Mouse (Mus musculus) testis, adult 2 months (tissue): ENCODE results near the gene Pcyt2. TPM values are rescaled to one million over a fixed set of nuclear protein-coding genes. Genes with fewer than 3 reads are reported as not detected.

ENCODE experiments used
- H3K27ac ChIP-seq: fragments of 200-500 bp; 2 replicates; pipeline ENCODE4 v1.5.1; 2012; ENCODE audit warnings: low read depth, low read length; ENCODE audit not compliant: control insufficient read depth, insufficient read depth
- H3K27me3 ChIP-seq: fragments of 200-500 bp; 2 replicates; pipeline ENCODE4 v1.6.1; 2012; ENCODE audit warnings: mild to moderate bottlenecking, low read length, moderate library complexity; ENCODE audit not compliant: control insufficient read depth, insufficient read depth
- H3K36me3 ChIP-seq: fragments of 200-500 bp; 2 replicates; pipeline ENCODE4 v1.6.1; 2012; ENCODE audit warnings: mild to moderate bottlenecking, low read length; ENCODE audit not compliant: control insufficient read depth, insufficient read depth
- H3K4me1 ChIP-seq: fragments of 200-500 bp; 2 replicates; pipeline ENCODE4 v1.6.1; 2012; ENCODE audit warnings: low read length; ENCODE audit not compliant: control insufficient read depth, insufficient read depth
- H3K4me3 ChIP-seq: fragments of 200-500 bp; 2 replicates; pipeline ENCODE4 v1.5.1; 2012; ENCODE audit warnings: low read depth, mild to moderate bottlenecking, low read length, moderate library complexity, mixed read lengths; ENCODE audit not compliant: control insufficient read depth
- CTCF ChIP-seq: fragments of 200-500 bp; IDR thresholded peaks from 2 replicates; pipeline ENCODE4 v1.5.1; 2012; ENCODE audit warnings: low read depth, mild to moderate bottlenecking, inconsistent platforms, low read length, moderate library complexity; ENCODE audit not compliant: control insufficient read depth, insufficient read depth, insufficient replicate concordance
- POLR2A ChIP-seq: fragments of 200-500 bp; IDR thresholded peaks from 2 replicates; pipeline ENCODE4 v1.6.1; 2012; ENCODE audit warnings: low read depth, mild to moderate bottlenecking, inconsistent platforms, low read length, moderate library complexity; ENCODE audit not compliant: control insufficient read depth
- polyA plus RNA-seq: library from polyadenylated mRNA; depleted of rRNA; stranded (reverse); fragments of >200 nt; gene quantifications from 2 replicates; pipeline ENCODE4 v1.2.3, GENCODE M21; 2012

The Pcyt2 gene
- polyA plus RNA-seq, 1 experiment = 106 TPM

GRCm38 (mm10) chr11:120580871-120581331, 36.8 kb downstream of the Pcyt2 start:
- TF ChIP-seq CTCF (no peak), POLR2A (no peak)
- Histone ChIP-seq H3K27me3 (no peaks in the 10 kb centered on the region), H3K4me1 (peaks cover 18% of the 10 kb centered on the region), H3K36me3 (peaks cover 3% of the 10 kb centered on the region; the same call in 1 of the 2 replicates), H3K27ac (peak overlapping the region; percentile 83), H3K4me3 (peak overlapping the region; percentile 90)

GRCm38 (mm10) chr11:120580190-120580589, 37.5 kb downstream of the Pcyt2 start:
- Histone ChIP-seq H3K36me3 (peaks cover 3% of the 10 kb centered on the region; the same call in 1 of the 2 replicates), H3K27me3 (no peaks in the 10 kb centered on the region), H3K27ac (no peak overlapping the region), H3K4me3 (peak overlapping the region; percentile 90; the same call in 1 of the 2 replicates), H3K4me1 (peaks cover 18% of the 10 kb centered on the region)
- no peak for TF ChIP-seq POLR2A
- TF ChIP-seq CTCF = no peak

GRCm38 (mm10) chr11:120579316-120580107, 38.2 kb downstream of the Pcyt2 start:
- H3K27ac ChIP-seq = no peak overlapping the region
- no peaks in the 10 kb centered on the region for H3K27me3 ChIP-seq
- H3K4me3 ChIP-seq = no peak overlapping the region
- TF ChIP-seq CTCF (peak; percentile 72), POLR2A (no peak)
- peaks cover 3% of the 10 kb centered on the region; the same call in 1 of the 2 replicates for H3K36me3 ChIP-seq
- peaks cover 18% of the 10 kb centered on the region for H3K4me1 ChIP-seq

- peaks cover 3% of the 10 kb centered on the region; the same call in 1 of the 2 replicates for H3K36me3 ChIP-seq
- no peaks in the 10 kb centered on the region for H3K27me3 ChIP-seq
- no peak overlapping the region for H3K27ac ChIP-seq
- H3K4me3 ChIP-seq = no peak overlapping the region
- H3K4me1 ChIP-seq = peaks cover 21% of the 10 kb centered on the region
- TF ChIP-seq POLR2A (no peak), CTCF (no peak)
These were observed 39.0 kb downstream of the Pcyt2 start for GRCm38 (mm10) chr11:120578694-120579243.

- TF ChIP-seq POLR2A (no peak), CTCF (no peak)
- Histone ChIP-seq H3K27me3 (no peaks in the 10 kb centered on the region), H3K4me1 (peaks cover 22% of the 10 kb centered on the region), H3K27ac (no peak overlapping the region), H3K36me3 (peaks cover 3% of the 10 kb centered on the region; the same call in 1 of the 2 replicates), H3K4me3 (no peak overlapping the region)
These were observed 39.6 kb downstream of the Pcyt2 start for GRCm38 (mm10) chr11:120578024-120578693.

GRCm38 (mm10) chr11:120577211-120578023, 40.3 kb downstream of the Pcyt2 start:
- Histone ChIP-seq H3K27me3 (no peaks in the 10 kb centered on the region), H3K4me1 (peaks cover 22% of the 10 kb centered on the region), H3K4me3 (no peak overlapping the region), H3K36me3 (peaks cover 3% of the 10 kb centered on the region; the same call in 1 of the 2 replicates), H3K27ac (no peak overlapping the region)
- TF ChIP-seq POLR2A = no peak
- no peak for TF ChIP-seq CTCF
